Mouse (Mus musculus): ENCODE measurements around the gene Mb21d2. TPM values are rescaled to one million over a fixed set of nuclear protein-coding genes. Genes with fewer than 3 reads are reported as not detected.

Mb21d2 gene
- 11.1 and 12.7 TPM in 2 replicates for polyA plus RNA-seq (2015; fragmentation: Nextera tagmentation; extraction: Ambion mirVana)

- peak within 1 kb of the TSS; percentile 95 for H3K27ac ChIP-seq
- under 1% methylated on average over 73 of the region's 73 CpGs for WGBS
- peak within 1 kb of the TSS; percentile 79 for H3K4me2 ChIP-seq
- peak; percentile 49 for ATAC-seq (ENCODE audit: low FRiP score)
- H3K27me3 ChIP-seq, result peaks cover 20% of the 10 kb centered on the region; the same call in 1 of the 2 replicates
- peak within 1 kb of the TSS; percentile 96 for H3K4me3 ChIP-seq
- H3K9ac ChIP-seq, result peak within 1 kb of the TSS; percentile 92
- no peaks in the 10 kb centered on the region for H3K9me3 ChIP-seq
- H3K36me3 ChIP-seq, result no peaks in the 10 kb centered on the region
- peaks cover 51% of the 10 kb centered on the region for H3K4me1 ChIP-seq (replicated peaks)
Observed at GRCm38 (mm10) chr16:28928815-28929685, at the start of gene Mb21d2. TSS of gene Mb21d2 (minus strand) at chr16:28929673.

- Histone ChIP-seq H3K9ac (no peak overlapping the region), H3K27me3 (no peaks in the 10 kb centered on the region), H3K36me3 (no peaks in the 10 kb centered on the region), H3K4me2 (no peak overlapping the region), H3K27ac (no peak overlapping the region), H3K4me1 (replicated peaks) (no peaks in the 10 kb centered on the region), H3K4me3 (no peak overlapping the region), H3K9me3 (no peaks in the 10 kb centered on the region)
- ATAC-seq (ENCODE audit: low FRiP score), result no peak
- 77% methylated on average over 2 of the region's 2 CpGs for WGBS
Observed at GRCm38 (mm10) chr16:28966236-28966635, 36.8 kb upstream of the Mb21d2 start.

DNA sequence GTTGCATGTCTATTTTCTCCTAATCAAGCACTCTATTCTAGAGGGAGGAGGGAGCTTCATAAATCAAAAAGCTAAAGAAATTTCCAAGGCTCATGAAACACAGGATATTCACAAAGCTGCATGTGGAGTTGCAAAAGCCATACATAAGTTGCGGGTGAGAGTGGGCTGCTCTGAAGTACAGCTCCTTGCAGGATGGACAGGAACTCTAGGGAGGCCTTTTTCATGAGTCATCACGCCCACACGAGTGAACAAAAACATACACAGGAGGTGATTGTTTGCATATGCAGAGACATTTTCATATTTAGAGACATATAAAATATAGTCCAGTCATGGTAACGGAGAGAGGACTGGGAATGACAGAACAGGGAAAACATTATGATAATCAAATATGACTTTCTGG is 34.6 kb upstream of the Mb21d2 start:
- no peak overlapping the region for H3K4me3 ChIP-seq
- no peaks in the 10 kb centered on the region for H3K9me3 ChIP-seq
- no peaks in the 10 kb centered on the region for H3K36me3 ChIP-seq
- H3K27ac ChIP-seq, result no peak overlapping the region
- ATAC-seq (ENCODE audit: low FRiP score), result no peak
- H3K9ac ChIP-seq, result no peak overlapping the region
- WGBS, result 73% methylated on average over 4 of the region's 4 CpGs
- no peak overlapping the region for H3K4me2 ChIP-seq
- no peaks in the 10 kb centered on the region for H3K27me3 ChIP-seq
- H3K4me1 ChIP-seq (replicated peaks), result no peaks in the 10 kb centered on the region

DNA sequence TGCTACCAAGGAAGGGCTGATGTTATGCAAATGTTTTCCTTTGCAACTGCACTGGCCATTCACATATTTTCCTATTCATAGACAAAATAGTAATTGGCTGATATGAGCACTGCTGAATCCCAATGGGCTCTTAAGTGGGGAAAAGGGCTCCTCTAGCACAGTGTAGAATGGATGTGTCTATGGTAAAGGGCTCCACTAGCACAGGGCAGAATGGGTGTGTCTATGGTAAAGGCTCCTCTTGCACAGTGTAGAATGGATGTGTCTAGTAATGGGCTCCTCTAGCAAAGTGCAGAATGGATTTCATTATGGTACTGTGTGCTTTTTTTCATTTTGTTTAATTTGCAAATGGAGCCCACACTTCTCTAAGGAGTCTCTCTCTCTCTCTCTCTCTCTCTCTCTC is 33.5 kb upstream of the Mb21d2 start:
- Histone ChIP-seq H3K36me3 (no peaks in the 10 kb centered on the region), H3K4me2 (no peak overlapping the region), H3K4me3 (no peak overlapping the region), H3K27ac (no peak overlapping the region), H3K9ac (no peak overlapping the region), H3K27me3 (no peaks in the 10 kb centered on the region), H3K4me1 (replicated peaks) (no peaks in the 10 kb centered on the region), H3K9me3 (no peaks in the 10 kb centered on the region)
- ATAC-seq (ENCODE audit: low FRiP score), result peak; percentile 80

DNA sequence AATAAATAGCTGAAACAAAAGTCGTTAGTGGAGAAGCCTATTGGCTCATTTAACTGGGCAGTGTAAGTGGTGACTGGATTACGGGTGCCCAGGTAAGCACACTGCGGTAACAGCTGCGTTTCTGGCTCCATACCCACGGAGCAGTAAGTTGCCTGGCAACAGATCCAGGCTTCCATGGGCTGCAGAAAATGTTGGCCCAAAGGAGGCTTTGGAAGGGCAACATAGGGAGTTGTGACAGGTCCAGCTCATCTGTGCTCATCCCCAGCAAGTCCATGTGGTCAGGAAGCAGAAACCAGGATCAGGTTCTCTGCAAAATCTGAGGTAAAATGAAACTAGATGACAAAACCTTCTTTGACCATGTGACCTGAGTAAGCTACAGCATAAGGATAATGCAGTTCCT is 20.3 kb upstream of the Mb21d2 start:
- H3K27me3 ChIP-seq, result no peaks in the 10 kb centered on the region
- ATAC-seq (ENCODE audit: low FRiP score), result no peak
- WGBS, result 82% methylated on average over 5 of the region's 5 CpGs

DNA sequence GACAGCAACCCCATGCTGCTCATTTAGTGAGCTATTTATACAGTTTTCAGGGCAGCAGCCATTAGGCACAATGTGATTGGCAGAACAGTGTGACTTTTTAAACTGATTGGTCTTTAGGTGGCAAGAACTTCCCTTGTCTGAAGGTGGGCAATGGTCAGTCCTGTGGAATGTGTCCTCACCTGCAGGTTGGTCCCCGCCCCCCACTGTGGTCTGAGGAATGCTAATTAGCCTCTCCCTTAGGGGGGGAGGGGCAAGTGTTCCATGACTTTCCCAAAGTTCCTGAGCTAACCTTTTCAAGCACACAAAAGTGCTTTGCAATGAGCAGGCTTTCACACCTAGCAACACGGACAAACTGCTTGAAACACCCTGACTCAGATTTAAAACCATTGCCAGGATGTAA is 13.8 kb upstream of the Mb21d2 start:
- no peak for ATAC-seq (ENCODE audit: low FRiP score)
- Histone ChIP-seq H3K27ac (no peak overlapping the region), H3K4me1 (replicated peaks) (no peaks in the 10 kb centered on the region), H3K9ac (no peak overlapping the region), H3K4me2 (no peak overlapping the region), H3K36me3 (no peaks in the 10 kb centered on the region), H3K27me3 (no peaks in the 10 kb centered on the region), H3K9me3 (no peaks in the 10 kb centered on the region), H3K4me3 (no peak overlapping the region)
- 67% methylated on average over 2 of the region's 2 CpGs for WGBS

More for the DNA sequence above, 20.3 kb upstream of the Mb21d2 start:
- Histone ChIP-seq H3K27ac (no peak overlapping the region), H3K4me2 (no peak overlapping the region), H3K9me3 (no peaks in the 10 kb centered on the region), H3K4me1 (replicated peaks) (no peaks in the 10 kb centered on the region), H3K36me3 (no peaks in the 10 kb centered on the region), H3K9ac (no peak overlapping the region), H3K4me3 (no peak overlapping the region)

DNA sequence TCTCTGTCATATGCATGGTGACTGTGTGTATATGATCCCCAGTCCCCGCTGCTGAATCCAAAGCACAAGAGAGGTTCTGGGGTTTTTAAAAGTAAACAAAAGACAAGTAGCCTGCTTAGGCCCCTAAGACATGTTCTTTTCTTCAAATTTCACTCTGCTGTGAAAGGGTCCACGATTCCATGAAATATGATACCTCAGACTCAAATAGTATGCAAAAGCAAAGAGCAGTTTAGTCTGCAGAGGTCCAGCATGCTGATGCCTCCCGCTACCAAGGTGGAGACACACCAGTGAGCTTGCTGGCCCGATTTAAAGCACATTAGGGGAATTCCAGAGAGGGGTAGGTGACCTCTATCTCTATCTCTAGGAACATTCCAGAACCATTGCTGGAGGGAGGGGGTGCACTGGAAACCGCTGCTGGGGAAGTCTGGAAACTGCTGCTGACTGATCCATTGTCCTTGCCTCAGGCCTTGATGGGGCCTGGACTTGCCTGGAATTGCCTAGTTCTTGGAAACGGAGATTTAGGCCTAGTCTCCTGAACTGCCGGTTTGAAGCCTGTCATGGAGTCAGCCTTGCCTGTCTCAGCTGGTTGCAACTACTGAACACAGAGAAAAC is 6.8 kb upstream of the Mb21d2 start:
- 68% methylated on average over 7 of the region's 7 CpGs for WGBS
- H3K27me3 ChIP-seq, result peaks cover 8% of the 10 kb centered on the region; the same call in 1 of the 2 replicates
- H3K9me3 ChIP-seq, result no peaks in the 10 kb centered on the region

DNA sequence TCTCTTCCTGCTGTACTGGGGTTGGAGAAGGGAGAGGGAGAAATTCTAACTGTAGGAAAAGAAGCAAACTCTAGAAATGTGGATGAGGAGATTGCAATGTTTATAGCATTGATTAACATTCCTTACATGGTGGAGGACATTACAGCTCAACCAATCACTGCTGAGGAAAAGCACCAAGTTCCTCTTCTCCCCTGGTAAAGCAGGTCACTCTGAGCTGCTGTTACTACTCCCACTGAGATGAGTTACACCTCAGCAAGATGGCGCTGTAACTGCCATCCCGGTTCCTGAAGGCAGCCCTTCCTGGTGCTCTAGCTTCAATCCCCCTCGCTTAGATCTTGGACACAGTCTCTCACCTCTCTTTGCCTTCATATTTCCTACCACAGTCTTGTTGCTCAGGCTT is 6.2 kb upstream of the Mb21d2 start:
- H3K27ac ChIP-seq, result no peak overlapping the region
- no peaks in the 10 kb centered on the region for H3K36me3 ChIP-seq
- H3K27me3 ChIP-seq, result peaks cover 13% of the 10 kb centered on the region; the same call in 1 of the 2 replicates
- H3K9me3 ChIP-seq, result no peaks in the 10 kb centered on the region
- 78% methylated on average over 3 of the region's 3 CpGs for WGBS
- peaks cover 6% of the 10 kb centered on the region; the same call in 1 of the 2 replicates for H3K4me1 ChIP-seq (replicated peaks)
- ATAC-seq (ENCODE audit: low FRiP score), result no peak
- no peak overlapping the region for H3K4me3 ChIP-seq
- H3K4me2 ChIP-seq, result no peak overlapping the region
- no peak overlapping the region for H3K9ac ChIP-seq

More for the DNA sequence above, 6.8 kb upstream of the Mb21d2 start:
- Histone ChIP-seq H3K9ac (no peak overlapping the region), H3K4me2 (no peak overlapping the region), H3K4me3 (no peak overlapping the region), H3K4me1 (replicated peaks) (peaks cover 5% of the 10 kb centered on the region; the same call in 1 of the 2 replicates), H3K36me3 (no peaks in the 10 kb centered on the region), H3K27ac (no peak overlapping the region)
- no peak for ATAC-seq (ENCODE audit: low FRiP score)

- ATAC-seq (ENCODE audit: low FRiP score), result no peak
- Histone ChIP-seq H3K9me3 (no peaks in the 10 kb centered on the region), H3K4me2 (no peak overlapping the region), H3K27me3 (peaks cover 14% of the 10 kb centered on the region; the same call in 1 of the 2 replicates), H3K27ac (no peak overlapping the region), H3K9ac (no peak overlapping the region), H3K4me3 (no peak overlapping the region), H3K36me3 (no peaks in the 10 kb centered on the region), H3K4me1 (replicated peaks) (peaks cover 30% of the 10 kb centered on the region)
- 62% methylated on average over 2 of the region's 2 CpGs for WGBS
Observed at GRCm38 (mm10) chr16:28931213-28931612, 1.7 kb upstream of the Mb21d2 start.

DNA sequence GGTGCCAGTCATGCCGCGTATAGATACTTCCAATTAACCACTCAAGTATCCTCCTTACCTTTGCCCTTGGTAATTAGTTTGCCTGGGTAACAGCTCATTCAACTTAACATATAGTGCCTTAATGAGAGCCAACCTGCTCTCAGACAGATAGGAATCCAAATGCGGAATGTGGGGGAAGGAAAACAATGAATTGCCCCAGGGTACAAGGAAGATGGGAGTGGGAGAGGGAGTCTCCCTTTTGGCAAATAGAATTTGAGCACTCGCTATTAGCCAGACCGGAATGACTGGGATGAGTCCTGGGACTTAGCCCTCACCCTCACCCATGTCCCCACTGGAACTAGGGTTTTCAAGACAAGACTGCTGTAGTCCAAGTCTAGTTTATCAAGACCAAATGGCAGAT is 953 bp upstream of the Mb21d2 start:
- no peaks in the 10 kb centered on the region for H3K9me3 ChIP-seq
- peaks cover 14% of the 10 kb centered on the region; the same call in 1 of the 2 replicates for H3K27me3 ChIP-seq
- peak overlapping the region; percentile 79 for H3K4me2 ChIP-seq
- H3K27ac ChIP-seq, result peak overlapping the region; percentile 95
- WGBS, result 3% methylated on average over 5 of the region's 5 CpGs
- no peak for ATAC-seq (ENCODE audit: low FRiP score)
- H3K4me1 ChIP-seq (replicated peaks), result peaks cover 38% of the 10 kb centered on the region
- peak overlapping the region; percentile 96 for H3K4me3 ChIP-seq
- H3K9ac ChIP-seq, result peak overlapping the region; percentile 92
- H3K36me3 ChIP-seq, result no peaks in the 10 kb centered on the region

DNA sequence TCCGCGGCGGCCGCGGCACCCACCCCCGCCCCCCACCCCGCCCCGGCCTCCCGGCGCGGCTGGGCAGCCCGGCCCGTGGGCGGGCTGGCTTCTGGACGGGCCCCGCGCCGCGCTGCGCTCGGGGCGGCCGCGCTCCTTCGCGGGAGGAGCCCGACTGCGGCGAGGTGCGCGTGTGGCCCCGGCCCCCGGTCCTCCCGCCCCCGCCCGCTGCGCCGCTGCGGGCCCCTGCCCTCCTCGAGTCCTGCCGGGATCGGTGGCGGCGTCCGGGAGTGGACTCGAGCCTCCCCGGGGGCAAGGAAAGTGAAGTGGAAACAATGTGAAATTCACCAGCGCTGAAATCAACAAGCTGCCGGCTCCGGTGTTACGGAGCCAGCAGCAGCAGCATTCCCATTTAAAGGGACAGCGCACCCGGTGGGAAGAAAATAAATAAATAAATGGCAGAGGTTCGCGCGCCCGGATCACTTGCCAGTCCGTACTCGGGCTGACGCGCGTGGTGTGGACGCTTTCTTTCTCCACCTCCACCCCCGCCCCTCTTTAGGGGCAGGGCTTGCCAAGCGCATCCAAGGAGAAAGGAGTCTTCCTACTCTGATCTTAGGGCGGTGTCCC is 316 bp upstream of the Mb21d2 start:
- Histone ChIP-seq H3K4me1 (replicated peaks) (peaks cover 44% of the 10 kb centered on the region), H3K27ac (peak overlapping the region; percentile 95), H3K4me2 (peak overlapping the region; percentile 79), H3K4me3 (peak overlapping the region; percentile 96), H3K27me3 (peaks cover 15% of the 10 kb centered on the region; the same call in 1 of the 2 replicates), H3K36me3 (no peaks in the 10 kb centered on the region), H3K9me3 (no peaks in the 10 kb centered on the region), H3K9ac (peak overlapping the region; percentile 92)
- ATAC-seq (ENCODE audit: low FRiP score), result peak; percentile 72
- WGBS, result 1% methylated on average over 64 of the region's 66 CpGs

- ATAC-seq (ENCODE audit: low FRiP score), result 0 out of 2 replicates have a peak, but pooled peaks have one; percentile 40
- Histone ChIP-seq H3K36me3 (no peaks in the 10 kb centered on the region), H3K9ac (peak overlapping the region; percentile 92), H3K27me3 (peaks cover 20% of the 10 kb centered on the region; the same call in 1 of the 2 replicates), H3K4me2 (peak overlapping the region; percentile 79), H3K4me3 (peak overlapping the region; percentile 96), H3K9me3 (no peaks in the 10 kb centered on the region), H3K27ac (peak overlapping the region; percentile 95), H3K4me1 (replicated peaks) (peaks cover 51% of the 10 kb centered on the region)
- under 1% methylated on average over 10 of the region's 10 CpGs for WGBS
Observed at GRCm38 (mm10) chr16:28928466-28928814, 1.0 kb downstream of the Mb21d2 start.

Data from hindbrain, embryonic 13.5 days (tissue).